Mouse (Mus musculus) cerebellum, adult (tissue): ENCODE results near the gene Tmem62.
"Not testable (repeated sequence)": the region's sequence is repeated elsewhere in the genome, so short reads cannot be mapped to it uniquely, and the experiment has no call there.

Experiments used
- ATAC-seq: cut with Nextera tagmentation; 2 replicates; pipeline ENCODE4 v1.9.2; 2017; ENCODE audit warnings: mild to moderate bottlenecking, moderate library complexity, mixed read lengths; ENCODE audit not compliant: insufficient number of reproducible peaks, low FRiP score, low TSS enrichment

Gene Tmem62

GRCm38 (mm10) chr2:120985241-120985640 is 8.4 kb downstream of the Tmem62 start:
- no peak for ATAC-seq

- no peak for ATAC-seq
Measured at GRCm38 (mm10) chr2:120991196-120991595, 14.4 kb downstream of the Tmem62 start.

DNA sequence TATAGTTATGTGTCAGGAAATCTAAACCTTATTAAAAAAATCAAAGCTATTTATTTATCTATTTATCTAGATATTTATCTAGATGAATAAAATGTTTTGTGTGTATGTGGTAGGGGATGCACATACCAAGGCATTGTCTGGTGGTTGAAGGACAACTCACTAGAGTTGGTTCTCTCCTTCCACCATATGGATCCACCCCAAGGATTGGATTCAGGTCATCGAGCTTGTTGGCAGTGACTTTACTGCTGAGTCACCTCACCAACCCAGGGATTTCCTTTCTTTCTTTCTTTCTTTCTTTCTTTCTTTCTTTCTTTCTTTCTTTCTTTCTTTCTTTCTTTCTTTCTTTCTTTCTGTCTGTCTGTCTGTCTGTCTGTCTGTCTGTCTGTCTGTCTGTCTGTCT is 19.8 kb downstream of the Tmem62 start:
- ATAC-seq = peak; percentile 80; the same call in 1 of the 2 replicates

DNA sequence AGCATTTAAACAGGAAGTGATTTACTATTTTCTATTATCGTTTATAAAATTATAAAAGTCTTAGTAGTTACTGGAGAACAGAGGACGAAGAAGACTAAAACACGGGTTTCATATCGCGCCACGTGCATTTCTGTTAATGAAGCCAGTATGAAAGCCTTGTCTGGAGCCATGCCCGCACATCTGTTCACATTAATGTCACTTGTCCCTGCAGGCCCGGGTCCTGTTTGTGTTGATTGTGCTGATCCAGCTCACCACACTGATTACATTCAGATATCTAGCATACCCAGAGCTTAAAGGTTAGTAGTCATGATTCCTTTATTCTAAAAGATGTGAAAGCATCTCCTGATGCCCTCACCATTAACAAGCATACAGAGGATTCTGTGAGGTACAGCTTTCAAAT is 22.0 kb downstream of the Tmem62 start:
- ATAC-seq = no peak

DNA sequence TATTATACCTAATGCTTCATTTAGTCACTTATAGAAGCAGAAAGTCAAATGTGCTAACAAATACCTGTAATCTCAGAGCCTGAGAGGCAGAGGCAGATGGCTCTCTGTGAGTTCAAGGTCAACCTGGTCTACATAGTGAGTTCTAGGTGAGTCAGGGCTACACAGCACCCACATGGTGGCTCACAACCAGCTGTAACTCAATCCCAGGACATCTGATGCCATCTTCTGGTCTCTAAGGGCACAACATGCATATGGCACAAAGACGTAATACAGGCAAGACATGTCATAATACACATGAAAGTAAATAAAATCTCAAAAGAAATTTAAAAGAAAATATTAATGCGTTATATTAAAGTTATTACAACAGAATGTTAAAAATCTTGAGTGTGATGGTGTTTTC is 26.8 kb downstream of the Tmem62 start:
- no peak for ATAC-seq

DNA sequence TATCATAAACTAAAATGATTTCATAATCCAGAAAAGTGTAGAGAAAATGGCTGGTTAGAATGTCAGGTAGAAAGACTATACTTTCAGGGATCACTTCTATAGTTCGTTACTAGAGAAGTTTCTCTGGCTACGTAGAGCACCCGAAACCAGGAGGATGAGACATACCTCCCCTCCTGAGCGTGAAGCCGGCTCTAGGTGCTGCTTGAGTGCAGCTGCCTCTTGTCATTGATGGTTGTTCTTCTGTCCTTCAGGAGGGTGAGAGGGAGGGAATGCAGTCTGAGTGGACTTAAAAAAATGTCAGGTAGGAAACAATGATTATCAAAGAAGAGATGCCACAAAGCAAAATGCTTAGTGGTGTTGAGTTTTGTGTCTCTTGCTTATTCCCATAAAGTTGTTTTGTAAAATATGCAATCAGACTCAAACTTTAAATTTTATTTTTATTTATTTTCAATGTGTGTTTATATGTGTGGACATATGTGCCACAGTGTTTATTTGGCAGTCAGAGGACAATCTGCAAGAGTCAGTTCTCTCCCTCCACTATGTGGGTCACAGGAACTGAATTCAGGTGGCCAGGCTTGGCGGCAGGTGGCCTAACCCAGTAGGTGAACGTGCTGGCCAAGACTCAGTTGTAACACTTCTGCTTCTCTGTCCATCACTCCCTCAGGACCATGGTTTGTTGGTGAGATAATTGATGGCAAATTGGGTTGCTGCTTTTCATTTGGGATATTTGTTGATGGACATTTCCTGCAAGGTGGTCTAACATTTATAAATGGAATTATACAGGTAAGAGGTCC is 27.4 kb downstream of the Tmem62 start:
- peak; percentile 82 for ATAC-seq

DNA sequence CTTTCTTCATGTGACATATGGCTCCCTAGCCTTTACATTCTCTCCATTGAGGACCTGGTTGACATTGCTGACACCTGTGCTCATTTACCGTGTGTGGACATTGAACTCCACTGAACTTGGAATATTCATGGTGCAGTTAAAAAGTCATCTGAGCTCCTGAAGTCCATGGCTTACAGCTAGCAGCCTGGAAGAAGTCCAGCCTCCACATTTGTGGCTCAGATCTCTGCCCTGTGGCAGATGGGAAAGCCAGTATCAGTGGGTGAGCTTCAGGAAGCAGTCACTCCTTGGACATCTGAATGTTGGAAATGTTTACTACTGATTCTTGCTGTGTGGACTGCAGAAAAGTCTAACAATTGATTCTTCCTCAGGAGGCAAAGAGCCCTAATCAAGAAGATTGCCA is 30.2 kb downstream of the Tmem62 start:
- ATAC-seq = peak; percentile 60; the same call in 1 of the 2 replicates

- ATAC-seq = peak; percentile 41; the same call in 1 of the 2 replicates
Measured at GRCm38 (mm10) chr2:121007925-121008663, 31.3 kb downstream of the Tmem62 start, which contains the start of gene Ccndbp1. Gene Ccndbp1, plus strand, starts transcription at chr2:121008403.

GRCm38 (mm10) chr2:121008664-121009007 is 31.8 kb downstream of the Tmem62 start:
- ATAC-seq = no peak

GRCm38 (mm10) chr2:121009071-121009677 is 32.4 kb downstream of the Tmem62 start:
- no peak for ATAC-seq

DNA sequence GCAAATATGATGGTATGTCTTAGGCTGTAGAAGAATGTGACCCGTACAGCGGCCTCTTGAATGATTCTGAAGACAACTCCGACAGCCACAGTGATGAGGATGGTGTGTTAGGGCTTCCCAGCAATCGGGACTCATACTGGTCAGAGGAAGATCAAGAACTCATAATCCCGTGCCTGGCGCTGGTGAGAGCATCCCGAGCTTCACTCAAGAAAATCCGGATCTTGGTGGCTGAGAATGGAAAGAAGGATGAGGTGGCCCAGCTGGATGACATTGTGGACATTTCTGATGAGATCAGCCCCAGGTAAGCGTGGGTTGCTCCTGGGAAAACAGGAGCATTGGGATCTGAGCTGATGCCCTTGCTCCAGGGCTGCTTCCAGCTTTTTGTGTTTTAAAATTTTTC is 35.9 kb downstream of the Tmem62 start:
- ATAC-seq = no peak

DNA sequence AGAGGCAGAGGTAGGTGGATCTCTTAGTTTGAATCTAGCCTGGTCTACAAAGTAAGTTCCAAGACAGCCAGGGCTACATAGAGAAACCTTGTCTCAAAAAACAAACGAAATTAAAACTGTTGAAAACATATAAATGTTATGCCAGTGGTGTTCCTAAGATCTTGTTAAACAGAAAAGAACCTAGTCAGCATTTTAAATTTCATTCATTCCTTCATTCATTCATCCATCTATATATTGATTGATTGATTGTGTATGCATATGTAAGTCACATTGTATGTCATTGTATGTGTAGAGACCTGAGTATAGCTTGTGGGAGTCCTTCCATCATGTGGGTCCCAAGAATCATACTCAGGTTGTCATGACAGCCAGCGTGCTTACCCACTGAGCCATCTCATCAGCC is 38.7 kb downstream of the Tmem62 start:
- no peak for ATAC-seq

DNA sequence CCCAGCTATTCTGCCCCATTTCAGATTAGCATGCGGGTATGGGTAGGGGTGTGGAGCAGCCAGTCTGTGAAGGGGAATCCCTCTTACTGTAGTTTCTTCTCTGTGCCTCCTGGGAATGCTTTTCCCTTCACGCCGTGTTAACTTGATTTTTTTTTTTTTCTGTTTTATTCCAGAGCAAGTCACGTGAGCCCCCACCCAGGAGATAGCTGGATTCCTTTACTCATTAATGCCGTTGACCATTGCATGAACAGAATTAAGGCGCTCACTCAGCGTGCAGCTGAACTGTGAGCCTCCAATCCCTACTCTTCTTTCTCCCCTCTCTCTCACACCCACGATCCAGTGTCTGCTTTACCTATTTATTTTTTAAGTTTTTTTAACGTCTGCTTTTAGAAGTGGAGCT is 39.4 kb downstream of the Tmem62 start:
- no peak for ATAC-seq

GRCm38 (mm10) chr2:121017151-121017550 is 40.3 kb downstream of the Tmem62 start:
- ATAC-seq = no peak

- ATAC-seq = no peak
Measured at GRCm38 (mm10) chr2:121022918-121023317, 46.1 kb downstream of the Tmem62 start.

GRCm38 (mm10) chr2:121036733-121037341 is 60.0 kb downstream of the Tmem62 start, which contains the start of gene Epb42:
Gene Epb42, minus strand, starts transcription at chr2:121037072.
- ATAC-seq = no peak

GRCm38 (mm10) chr2:121038851-121039250 is 62.0 kb downstream of the Tmem62 start:
- not testable (repeated sequence) for ATAC-seq

DNA sequence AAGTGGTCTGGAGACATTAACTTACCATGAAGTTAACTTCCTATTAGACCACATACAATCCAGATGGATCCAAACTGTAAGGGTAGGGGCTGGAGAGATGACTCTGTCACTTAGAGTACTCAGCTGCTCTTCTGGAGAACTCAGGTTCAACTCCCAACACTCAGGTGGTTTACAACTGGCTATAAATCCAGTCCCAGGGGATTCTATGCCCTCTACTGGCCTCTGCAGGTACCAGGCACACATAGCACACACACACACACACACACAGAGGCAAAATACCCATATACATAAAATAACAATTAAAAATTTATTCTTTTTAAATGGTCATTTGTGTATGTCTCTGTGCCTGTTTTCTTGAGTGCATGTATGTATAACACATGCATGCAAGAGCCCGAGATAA is 62.6 kb downstream of the Tmem62 start:
- no peak for ATAC-seq

- no peak; the same call in 1 of the 2 replicates for ATAC-seq
Measured at GRCm38 (mm10) chr2:121041098-121041497, 64.3 kb downstream of the Tmem62 start.

DNA sequence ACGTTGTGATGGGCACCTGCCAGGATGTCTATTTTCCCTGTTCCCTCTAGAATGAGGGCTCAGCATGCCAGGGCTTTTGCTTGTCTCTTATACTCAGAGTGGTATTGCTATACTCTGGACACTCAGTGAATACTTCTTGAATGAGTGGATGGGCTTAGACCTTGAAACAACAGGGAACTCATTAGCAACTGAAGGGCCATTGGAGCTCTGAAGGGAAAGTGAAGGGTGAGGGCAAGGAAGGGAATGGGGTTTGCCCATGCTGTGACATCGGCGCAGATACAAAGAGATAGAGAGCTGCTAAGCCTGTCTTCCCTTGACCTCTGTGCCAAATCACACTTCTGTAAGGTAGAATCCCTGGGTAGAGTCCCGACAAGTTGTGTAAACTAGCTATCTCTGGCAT is 68.8 kb downstream of the Tmem62 start:
- ATAC-seq = no peak

GRCm38 (mm10) chr2:121052176-121052575 is 75.4 kb downstream of the Tmem62 start:
- ATAC-seq = no peak
